Mouse (Mus musculus) heart, adult 8-10 months (tissue): Measurements from ENCODE around the gene Gcnt4. TPM values are rescaled to one million over a fixed set of nuclear protein-coding genes. Genes with fewer than 3 reads are reported as not detected.

ENCODE experiments used
- DNase-seq: peaks from one replicate; pipeline ENCODE4 v3.0.0; 2022; ENCODE audit warnings: low spot score
- total RNA-seq, 4 experiments: library from RNA; stranded (reverse); gene quantifications; 2 replicates each; pipeline ENCODE4 v1.2.4; 2022

Gcnt4 gene
- total RNA-seq, 4 experiments from 2014 or later: 0.06 to 0.11 (median 0.08) TPM

- no peak for DNase-seq
These were observed 66.2 kb downstream of the Gcnt4 start for GRCm38 (mm10) chr13:96990561-96991265.

- DNase-seq: no peak
These were observed 69.0 kb downstream of the Gcnt4 start for GRCm38 (mm10) chr13:96993291-96993989.

GRCm38 (mm10) chr13:96995243-96995642 is 70.8 kb downstream of the Gcnt4 start:
- DNase-seq: no peak

DNA sequence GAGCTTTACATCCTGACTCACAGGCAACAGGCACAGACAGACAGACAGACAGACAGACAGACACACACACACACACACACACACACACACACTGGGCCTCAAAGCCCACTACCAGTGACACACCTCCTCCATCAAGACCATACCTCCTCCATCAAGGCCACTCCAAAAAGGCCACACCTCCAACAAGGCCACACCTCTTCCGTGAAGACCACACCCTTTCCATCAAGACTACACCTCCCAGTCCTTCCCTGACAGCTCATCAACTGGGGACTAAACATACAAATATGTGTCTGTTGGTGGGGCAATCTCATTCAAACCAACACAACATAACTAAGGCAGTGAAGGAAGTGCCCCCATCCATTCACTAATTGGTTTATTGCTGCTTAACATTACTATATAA is 72.6 kb downstream of the Gcnt4 start:
- DNase-seq: no peak

Other genes with a start within 250 kb of the Gcnt4 start
- gene Ankrd31, start 176.4 kb upstream of the Gcnt4 start, total RNA-seq: not detected
- gene 1700029F12Rik, start 109.7 kb downstream of the Gcnt4 start, total RNA-seq: not detected
- 1 to 10 TPM in 2 of 4 experiments, under 1 TPM in 2; 0.57 to 1.8 (median 1.1) TPM for gene Fam169a, start 142.6 kb downstream of the Gcnt4 start, total RNA-seq
- 10 to 100 TPM in 1 of 4 experiments, 1 to 10 TPM in 1, under 1 TPM in 1, not detected in 1; 0.46 to 10.1 (median 6.9) TPM for gene Gm6169, start 174.5 kb downstream of the Gcnt4 start, total RNA-seq
- 10 to 100 TPM; 51.6 to 61.2 (median 56.9) TPM for gene Gfm2, start 213.2 kb downstream of the Gcnt4 start, total RNA-seq
- gene Nsa2, start 213.2 kb downstream of the Gcnt4 start, total RNA-seq: 10 to 100 TPM; 32.0 to 45.4 (median 41.9) TPM